Mouse (Mus musculus): ENCODE measurements at regions not wholly inside any gene's neighbourhood (a gene's known extent, or its start where the extent isn't known, plus 50 kb on each side); places are given as distances from the start of the nearest gene placed in this dataset.

DNA sequence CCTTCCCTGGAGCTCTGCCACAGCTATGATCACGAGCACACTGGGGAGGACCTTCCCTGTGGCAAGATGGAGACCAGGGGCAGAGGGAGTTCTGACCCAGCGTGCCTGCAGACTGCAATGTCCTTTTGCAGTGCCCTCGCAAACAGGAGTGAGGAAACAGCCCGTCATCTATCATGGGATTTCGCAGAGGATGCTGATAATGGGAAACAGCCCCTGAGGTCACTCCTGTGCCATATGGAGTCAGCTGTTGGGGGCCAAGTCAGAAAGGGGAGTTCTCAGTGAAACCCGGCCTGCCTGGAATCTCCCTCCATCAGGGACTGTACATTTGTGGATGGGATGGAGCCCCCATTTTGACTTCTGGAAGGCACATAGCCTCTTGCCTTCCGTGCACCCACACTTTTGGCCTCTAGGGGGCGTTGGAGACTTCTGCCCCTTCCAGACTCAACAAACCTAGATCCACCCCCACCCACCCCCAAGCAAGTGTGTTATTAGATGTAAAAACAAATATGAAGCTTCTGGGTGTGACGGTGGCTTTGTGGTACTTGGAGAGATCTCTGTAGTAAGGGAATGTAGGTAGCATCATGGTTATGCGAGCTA is 98.1 kb downstream of the Kdr start:
- DNase-seq (ENCODE audit: low spot score), result no peak

GRCm38 (mm10) chr5:75878361-75878760 is 99.9 kb downstream of the Kdr start:
- no peak for DNase-seq (ENCODE audit: low spot score)

DNA sequence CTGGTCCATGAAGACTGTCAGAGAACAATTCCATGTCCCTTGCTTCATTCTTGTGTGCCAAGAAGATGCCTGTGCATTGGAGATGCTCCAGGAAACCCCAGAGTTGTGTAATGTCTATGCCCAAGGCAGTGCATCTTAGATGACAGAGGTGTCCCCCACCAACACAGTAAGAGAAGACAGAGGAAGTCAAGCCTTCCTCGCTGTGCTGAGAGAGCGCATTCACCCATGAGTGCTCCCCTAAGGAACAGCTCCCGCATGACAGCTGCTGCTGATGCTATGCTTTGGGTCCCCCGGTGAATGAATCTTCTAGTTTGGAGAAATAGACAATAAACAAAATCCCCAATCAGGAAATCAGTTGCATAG is 100.7 kb downstream of the Kdr start:
- DNase-seq (ENCODE audit: low spot score), result no peak

GRCm38 (mm10) chr5:75876871-75877608 is 101.2 kb downstream of the Kdr start:
- DNase-seq (ENCODE audit: low spot score), result peak; percentile 61

GRCm38 (mm10) chr5:75871120-75871519 is 107.1 kb downstream of the Kdr start:
- peak; percentile 91 for DNase-seq (ENCODE audit: low spot score)

GRCm38 (mm10) chr5:75870666-75871065 is 107.6 kb downstream of the Kdr start:
- peak; percentile 31 for DNase-seq (ENCODE audit: low spot score)

GRCm38 (mm10) chr5:75869535-75869934 is 108.7 kb downstream of the Kdr start:
- DNase-seq (ENCODE audit: low spot score), result no peak

GRCm38 (mm10) chr5:75865096-75865495 is 113.2 kb downstream of the Kdr start:
- no peak for DNase-seq (ENCODE audit: low spot score)

DNA sequence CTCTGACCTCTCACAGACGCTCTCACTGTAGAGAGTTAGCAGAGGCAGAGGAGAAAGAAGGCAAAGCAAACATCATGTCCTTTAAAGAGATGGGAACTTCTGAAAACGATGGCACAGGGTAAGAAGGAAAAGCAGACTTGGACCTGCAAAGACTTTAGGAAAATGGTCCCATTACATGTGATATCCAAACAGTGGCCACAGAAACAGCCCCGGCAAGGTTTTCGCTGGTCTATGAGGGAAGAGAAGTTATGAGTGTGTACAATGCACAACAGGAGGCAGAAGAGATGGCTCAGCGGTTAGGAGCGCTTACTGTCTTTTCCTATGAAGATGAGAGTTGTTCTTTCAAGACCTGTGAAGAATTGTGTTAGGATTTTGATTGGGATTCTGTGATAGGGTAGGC is 114.9 kb downstream of the Kdr start:
- no peak for DNase-seq (ENCODE audit: low spot score)

GRCm38 (mm10) chr5:75862630-75862991 is 115.6 kb downstream of the Kdr start:
- peak; percentile 56 for DNase-seq (ENCODE audit: low spot score)

DNA sequence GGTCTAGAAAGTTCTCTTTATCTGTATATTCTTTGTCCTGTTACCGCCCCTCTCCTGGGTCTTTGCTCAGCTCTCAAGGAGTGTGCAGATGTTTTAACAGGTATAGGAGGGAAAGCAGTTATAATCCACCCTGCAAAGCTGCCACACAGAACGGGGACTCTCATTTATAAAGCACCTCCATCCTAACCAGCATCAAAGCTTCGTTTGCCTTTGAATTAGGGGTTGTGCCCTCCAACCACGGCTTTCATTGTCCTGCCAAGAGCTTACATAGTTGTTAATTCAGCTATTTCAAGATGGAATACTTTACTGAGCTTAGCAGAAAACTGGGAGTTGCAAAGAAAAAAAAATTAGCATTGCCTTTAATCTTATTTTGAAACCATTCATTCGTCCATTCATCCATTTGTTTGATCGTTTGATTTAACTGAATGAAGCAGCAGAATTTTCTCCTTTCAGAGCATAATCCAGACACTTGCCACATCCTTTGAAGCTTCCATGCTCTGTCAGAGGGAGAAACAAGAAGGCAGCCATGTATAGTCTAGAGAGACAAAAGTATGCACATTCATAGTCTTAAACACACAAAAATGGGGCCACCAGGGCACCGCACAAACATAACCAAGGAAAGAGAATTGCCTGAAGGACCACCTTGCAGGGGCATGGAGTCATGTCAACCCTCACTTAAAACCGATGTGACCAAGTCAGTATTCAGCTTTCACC is 116.2 kb downstream of the Kdr start:
- DNase-seq (ENCODE audit: low spot score), result no peak

GRCm38 (mm10) chr5:75859316-75859836 is 118.9 kb downstream of the Kdr start:
- DNase-seq (ENCODE audit: low spot score), result no peak

GRCm38 (mm10) chr5:75850855-75851254 is 127.4 kb downstream of the Kdr start:
- no peak for DNase-seq (ENCODE audit: low spot score)

DNA sequence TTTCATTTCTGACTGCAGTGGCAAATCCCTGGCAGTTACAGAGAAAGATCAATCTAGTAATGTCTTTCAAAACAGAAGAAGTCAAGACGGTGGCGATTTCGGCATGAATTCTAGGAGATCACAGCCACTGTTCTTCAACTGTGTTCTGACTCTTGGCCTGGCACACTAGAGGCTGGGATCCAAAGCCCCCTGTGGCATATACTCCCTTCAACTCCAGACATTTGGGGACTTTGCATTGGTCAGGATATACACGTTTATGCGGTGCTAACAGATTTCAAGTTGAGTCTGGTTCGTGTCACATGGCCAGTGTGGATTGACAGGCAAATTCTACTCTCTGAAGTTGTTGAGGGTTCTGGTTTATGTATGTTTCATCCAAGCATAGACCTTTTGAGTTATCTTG is 130.3 kb downstream of the Kdr start:
- no peak for DNase-seq (ENCODE audit: low spot score)

- no peak for DNase-seq (ENCODE audit: low spot score)
These were observed 130.9 kb downstream of the Kdr start for GRCm38 (mm10) chr5:75847341-75847740.

GRCm38 (mm10) chr5:75846016-75846415 is 132.2 kb downstream of the Kdr start:
- no peak for DNase-seq (ENCODE audit: low spot score)

GRCm38 (mm10) chr5:75843807-75844206 is 134.5 kb downstream of the Kdr start:
- DNase-seq (ENCODE audit: low spot score), result no peak

DNA sequence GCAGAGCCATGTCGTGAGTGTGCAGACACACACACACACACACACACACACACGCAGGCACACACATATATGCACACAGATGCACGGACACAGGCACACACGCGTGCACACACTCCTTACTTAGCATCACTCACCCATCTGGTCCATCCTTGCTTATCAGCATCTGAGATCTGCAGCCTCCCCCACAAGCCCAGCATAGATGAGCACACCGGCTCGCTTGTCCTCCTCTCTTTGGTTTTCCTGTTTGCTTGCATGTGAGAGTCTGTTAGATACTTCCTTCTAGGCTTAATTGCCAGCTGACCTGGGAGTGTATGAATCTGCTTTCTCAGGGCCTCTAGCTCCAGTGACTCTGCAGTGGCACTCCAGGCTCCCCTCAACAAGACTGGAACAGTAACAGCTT is 137.8 kb downstream of the Kdr start:
- no peak for DNase-seq (ENCODE audit: low spot score)

DNA sequence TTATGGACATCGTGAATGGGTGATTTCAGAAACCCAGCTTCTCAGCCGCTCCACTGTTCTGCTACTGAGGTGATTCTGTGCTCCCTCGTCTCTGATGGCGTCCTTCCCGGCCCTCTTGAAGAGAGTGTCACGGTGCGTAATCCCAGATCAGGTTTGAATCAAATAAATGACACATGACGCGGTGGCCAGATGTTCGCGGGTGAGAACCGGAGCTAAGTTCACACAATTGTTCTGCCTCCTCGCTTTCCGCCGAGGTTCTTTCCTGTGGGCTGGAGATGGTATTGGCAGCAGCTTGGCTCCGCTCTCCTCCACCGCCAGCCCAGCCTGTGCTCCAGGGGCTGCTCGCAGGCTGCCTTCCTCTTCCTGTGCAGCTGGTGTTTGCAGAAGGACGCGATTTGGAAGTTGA is 142.7 kb downstream of the Kdr start:
- DNase-seq (ENCODE audit: low spot score), result peak; percentile 78

- DNase-seq (ENCODE audit: low spot score), result peak; percentile 73
These were observed 143.3 kb downstream of the Kdr start for GRCm38 (mm10) chr5:75834766-75835555.

GRCm38 (mm10) chr5:75832341-75832740 is 145.9 kb downstream of the Kdr start:
- no peak for DNase-seq (ENCODE audit: low spot score)
